Mouse (Mus musculus) adrenal gland, adult 18-20 months (tissue): ENCODE results near the gene Gipc2. TPM values are rescaled to one million over a fixed set of nuclear protein-coding genes. Genes with fewer than 3 reads are reported as not detected.
A peak's percentile ranks its signal among the peaks of the same experiment; 100 is the strongest.
"Not testable (repeated sequence)": the region's sequence is repeated elsewhere in the genome, so short reads cannot be mapped to it uniquely, and the experiment has no call there.

Experiments used
- DNase-seq, 2 experiments: peaks; one replicate each; pipeline ENCODE4 v3.0.0; 2021 to 2022; ENCODE audit warnings: low spot score in 2 of 2
- long read RNA-seq, 2 experiments: library from polyadenylated mRNA; stranded (forward); transcript quantifications; one replicate each; pipeline ENCODE4 v2.0.0; 2021
- total RNA-seq, 2 experiments: library from RNA; stranded (reverse); gene quantifications; 1 replicate in 1 of 2; 2 replicates in 1 of 2; pipeline ENCODE4 v1.2.3; 2021

Gipc2 gene
- total RNA-seq = under 1 TPM in 1 of 2 experiments, not detected in 1; 0.30 TPM
- long read RNA-seq, experiment 1, partial matches to known transcripts = 0 of 1 reads
- long read RNA-seq, experiment 1, other reads (novel, unspliced or antisense) = 0 of 1 reads
- long read RNA-seq, experiment 2, partial matches to known transcripts = 0 of 1 reads
- long read RNA-seq, experiment 2, other reads (novel, unspliced or antisense) = 0 of 1 reads

DNA sequence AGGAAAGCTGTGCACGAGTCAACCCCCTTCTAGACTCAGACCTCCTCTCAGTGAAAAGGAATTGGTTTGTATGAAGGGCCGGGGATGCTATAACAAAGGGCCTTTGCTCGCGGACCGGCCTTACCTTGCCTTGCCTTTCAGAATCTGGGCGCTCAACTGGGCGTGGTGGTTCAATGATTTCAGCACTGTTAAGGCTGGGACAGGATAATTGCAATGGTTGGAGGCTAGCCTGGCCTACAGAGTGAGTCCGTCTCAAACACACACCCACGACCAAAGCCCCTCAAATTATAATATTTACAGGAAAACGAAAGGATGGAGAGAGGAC is at the start of gene Gipc2:
Gipc2 (minus strand) TSS at position 132 of the 325 bp plus-strand sequence.
- no peak for DNase-seq

DNA sequence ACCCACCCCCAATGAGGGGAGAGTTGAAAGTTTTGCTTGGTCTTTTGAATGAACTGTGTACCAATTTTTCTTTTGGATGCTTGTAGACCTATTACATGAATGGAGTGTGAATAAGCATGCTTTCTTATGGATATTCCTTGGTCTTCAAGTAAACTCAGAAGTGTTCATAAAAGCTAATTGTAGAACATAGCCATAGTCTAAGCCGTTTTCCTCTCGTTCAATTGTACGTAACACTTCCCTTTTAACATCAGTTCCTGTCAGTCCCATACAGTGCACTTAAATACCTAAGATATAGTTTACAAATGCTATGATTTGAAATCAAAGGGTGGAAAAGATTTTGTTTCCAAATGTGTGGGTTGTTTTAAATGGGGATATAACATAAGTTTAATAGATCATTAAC is 47.4 kb upstream of the Gipc2 start:
- DNase-seq = no peak

DNA sequence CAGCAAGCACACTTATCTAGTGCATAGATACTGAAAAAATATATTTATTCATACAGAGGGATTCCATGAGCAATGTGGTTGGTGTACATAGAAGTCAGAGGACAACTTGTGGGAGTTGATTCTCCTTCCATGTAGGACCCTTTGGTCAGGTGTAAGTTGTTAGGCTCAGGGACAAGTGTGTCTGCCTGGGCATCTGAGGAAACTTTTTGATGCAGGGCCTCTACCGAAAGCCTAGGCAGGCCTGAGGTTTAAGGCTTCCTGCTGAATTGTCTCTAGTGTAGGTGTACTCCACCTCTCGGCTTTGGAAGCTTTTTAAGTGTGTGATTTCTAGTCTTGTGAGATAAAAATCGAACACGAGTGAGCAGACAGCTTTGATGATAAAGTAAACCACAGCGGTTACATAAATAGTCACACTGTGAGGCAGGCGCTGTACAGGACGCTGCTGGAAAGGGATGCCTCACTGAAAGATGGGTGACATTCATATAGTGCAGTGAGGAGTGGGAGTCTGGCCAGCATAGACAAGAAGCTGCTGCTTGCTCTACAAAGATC is 45.8 kb upstream of the Gipc2 start:
- DNase-seq = no peak

DNA sequence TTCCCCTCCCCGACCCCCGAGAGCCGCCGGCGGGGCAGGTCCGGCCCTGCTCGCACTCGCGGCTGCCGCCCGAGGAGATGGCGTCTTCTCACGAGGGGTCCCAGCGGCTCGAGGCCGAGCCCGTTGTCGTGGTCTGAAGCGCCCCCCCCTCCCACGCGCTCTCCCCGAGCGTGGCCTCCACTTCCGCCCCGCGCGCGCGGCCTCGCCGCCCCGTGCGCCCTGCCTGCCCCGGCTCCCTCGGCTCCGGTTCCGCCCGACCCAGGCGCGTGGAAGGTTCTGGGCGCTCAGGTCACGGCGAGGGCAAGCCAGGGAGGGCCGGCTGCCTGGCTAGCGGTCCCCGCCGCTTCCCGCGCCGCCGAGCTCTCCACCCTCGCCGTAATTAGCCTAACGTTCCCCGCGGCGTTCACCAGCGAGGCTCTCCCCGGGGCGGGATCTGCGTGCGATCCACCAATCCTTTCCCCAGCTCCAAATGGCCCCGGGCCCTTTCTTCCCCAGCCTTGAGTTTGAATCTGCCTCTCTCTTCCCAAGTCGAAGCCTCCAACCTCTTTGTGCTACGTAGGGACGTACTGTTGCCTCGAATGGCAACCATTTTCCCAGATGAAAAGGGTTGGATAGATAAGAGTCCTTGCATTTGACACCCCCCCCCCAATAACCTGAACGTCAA is 44.8 kb upstream of the Gipc2 start:
- DNase-seq = peak; percentile 73 to 77

DNA sequence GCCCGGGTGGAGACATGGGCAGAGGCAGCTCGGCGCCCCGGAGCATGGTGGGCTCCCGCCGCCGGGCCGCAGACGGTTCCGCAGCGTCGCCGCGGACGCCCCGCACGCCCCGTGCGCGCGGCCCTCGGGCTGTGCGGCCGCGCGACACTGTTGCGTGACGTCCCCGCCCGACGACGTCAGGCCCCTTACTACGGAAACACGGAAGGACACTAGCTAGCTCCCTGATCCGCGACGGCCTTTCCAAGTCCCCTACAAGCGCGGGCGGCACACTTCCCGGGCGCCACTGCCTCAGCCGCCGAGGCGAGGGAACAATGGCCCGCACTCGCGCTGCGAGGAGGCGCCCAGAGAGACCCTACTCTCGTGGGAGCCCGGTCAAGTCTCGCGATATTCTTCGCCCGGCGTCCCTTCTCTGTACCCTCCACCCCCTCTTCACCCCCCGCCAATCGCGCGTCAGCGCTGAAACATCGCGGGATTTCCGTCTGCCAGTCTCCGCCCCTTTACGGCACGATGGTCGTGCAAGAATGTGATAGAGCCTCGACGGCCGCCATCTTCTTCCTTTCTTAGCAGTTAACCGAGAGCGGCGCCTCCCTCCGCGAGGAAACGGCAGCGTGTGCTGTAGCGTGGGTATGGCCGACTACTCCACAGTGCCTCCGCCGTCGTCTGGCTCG is 44.1 kb upstream of the Gipc2 start, which contains the start of the genes Dnajb4 and Fubp1:
Dnajb4 (minus strand) TSS at position 336 of the 668 bp plus-strand sequence.
Fubp1 (plus strand) TSS at position 456 of the 668 bp plus-strand sequence.
- peak; percentile 100 for DNase-seq

DNA sequence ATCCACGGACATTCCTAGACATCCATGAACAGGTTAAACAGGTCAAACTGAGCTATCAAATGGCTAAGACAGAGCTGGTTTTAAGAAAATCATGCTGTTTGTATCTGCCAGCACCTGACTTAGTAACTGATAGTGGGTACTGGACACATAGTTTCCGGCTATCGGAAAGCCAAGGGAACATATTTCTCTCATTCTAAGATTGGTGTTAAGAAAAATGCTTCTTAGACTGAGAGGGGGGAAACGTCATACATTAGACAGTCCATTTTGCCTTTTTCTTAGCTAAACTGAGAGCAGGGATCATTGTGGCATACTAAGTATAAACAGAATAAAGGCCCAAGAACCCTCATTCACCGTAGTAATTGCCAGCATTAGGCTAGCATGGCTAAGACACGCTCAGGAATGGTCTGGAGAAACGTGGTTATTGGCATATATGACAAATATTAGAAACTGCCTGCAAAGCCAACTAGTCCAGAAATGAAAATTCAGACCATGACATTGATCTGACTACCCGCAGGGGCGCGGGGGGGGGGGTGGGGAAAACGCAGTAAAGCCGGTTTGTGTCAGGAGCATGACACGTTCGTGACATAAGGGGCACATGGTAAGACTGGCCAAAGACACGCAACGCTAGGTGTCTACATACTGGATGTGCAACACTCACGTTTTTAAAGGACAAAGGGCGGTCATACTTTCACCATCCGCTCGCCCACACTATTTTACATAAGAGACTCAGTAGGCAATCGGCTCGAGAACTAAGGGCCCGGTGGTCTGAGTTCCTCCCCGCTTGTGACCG is 43.3 kb upstream of the Gipc2 start:
- peak in 1 of 2 experiments; percentile 46 for DNase-seq

DNA sequence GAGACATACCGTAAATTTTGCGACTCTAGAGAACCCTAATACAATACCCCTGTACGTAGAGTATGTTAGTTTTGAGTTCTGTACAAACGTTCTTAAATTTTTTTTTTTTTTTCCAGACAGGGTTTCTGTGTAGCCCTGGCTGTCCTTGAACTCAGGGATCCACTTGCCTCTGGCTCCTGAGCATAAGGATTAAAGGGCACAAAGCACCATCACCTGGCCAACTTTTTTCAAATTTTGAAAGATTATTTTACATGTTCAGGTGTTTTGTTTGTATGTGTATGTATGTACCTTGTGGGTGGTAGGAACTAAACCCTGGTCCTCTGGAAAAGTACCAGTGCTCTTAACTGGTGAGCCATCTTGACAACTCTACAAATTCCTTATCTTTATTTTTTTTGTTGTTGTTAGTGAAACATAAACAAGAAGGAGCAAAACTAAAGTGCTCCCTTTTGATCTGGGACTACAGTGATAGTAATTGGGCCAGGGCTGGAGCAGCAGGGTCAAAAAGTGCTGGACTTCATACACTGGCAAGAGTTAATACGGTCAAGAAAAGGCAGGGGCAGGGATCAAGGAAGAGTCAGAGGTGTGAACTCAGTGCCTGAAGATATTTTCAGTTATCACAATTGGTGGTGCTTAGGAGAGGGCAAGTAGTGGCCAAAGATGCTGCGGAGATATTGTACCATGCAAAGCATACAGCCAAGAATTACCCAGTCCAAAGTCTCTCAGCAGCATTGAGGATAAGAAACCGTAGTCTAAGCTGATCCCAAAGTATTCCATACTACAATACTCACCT is 42.3 kb upstream of the Gipc2 start:
- no peak for DNase-seq

DNA sequence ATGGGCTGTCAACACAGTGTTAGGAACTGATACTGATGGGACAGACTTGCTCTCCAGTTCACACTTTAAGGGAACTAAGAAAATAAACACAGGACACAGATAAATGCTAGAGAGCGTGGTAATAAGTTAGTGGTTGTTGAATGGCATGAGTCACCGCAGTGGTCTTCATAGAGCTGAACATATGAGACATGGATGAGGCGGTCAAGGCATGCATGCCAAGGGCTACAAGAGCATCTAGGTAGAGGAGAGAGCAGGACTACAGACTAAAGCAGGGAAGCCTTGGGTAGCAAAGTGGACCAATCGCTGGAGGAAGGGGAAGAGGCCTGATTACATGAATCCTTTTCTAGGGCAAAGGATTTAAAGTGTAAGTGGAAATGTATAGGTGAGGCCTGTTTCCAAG is 41.1 kb upstream of the Gipc2 start:
- no peak for DNase-seq

DNA sequence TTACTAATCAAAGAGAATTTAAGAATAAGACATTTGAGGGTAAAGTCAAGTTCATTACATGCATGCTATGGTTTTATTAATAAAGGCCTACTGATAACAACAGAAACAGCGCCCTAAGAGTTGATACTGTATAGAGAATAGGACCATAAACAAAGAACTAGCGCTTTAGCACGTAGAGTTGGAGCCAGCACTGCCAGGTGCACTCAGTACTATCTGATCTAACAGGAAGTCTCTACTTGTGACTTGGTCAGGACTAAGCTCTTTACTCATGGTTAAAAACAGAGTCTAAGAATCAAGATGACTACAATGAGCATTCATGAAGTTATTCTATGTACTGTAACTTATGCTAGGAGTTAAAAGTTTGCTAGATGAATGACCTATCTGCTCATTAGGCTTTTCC is 38.5 kb upstream of the Gipc2 start:
- DNase-seq = no peak

DNA sequence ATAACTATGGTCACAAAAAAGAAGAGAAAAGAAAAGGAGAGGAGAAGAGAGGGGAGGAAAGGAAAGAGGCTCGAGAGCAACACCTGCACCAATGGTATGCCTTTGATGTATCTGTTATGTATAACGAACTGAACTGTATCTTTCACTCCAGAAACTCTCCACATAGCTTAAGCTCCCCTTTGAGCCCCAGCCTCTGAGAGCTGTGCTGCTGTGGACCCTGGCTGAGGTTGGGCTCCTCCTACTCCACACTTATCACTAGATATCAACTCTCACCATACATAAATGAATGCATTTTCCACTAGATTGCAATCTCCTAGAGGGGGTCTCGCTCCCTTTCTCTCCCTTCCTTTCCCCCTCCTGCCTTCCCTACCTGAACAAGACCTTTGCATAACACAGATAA is 38.0 kb upstream of the Gipc2 start:
- no peak for DNase-seq

DNA sequence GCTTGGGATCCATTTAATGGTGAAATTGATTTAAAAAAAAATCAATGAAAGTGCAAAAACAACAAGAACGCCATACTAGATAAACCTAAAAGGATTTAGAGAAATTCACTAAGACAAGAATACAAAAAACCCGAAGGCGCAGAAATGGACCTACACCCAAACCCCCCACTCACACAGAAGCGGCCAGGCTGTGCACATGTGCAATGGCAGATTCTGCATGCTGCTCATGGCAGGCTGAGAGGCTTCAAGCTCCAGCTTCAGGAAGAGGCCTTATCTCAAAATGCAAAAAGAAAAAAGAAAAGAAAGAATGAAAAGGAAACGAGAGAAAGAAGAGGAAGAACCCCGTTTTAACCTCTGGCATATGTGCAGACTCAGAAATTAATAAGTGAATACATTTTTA is 37.4 kb upstream of the Gipc2 start:
- no peak for DNase-seq

DNA sequence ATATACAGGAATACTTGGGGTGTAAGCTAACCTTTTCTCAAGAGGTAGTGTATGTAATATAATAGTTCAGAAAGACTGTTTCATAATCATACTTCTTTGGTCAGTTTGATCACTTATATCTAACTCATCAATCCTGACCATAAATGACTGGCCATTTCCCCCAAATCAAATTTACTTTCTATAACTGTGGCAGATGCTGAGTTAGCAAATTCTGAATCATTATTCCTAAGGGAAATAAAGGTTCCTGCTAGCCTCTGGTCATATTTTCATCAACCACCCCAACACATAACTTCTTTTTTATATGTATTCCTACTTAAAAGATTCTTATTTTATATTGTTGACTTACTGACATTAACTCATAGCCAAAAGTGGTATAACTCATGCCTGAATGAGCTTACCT is 36.9 kb upstream of the Gipc2 start:
- DNase-seq = no peak

DNA sequence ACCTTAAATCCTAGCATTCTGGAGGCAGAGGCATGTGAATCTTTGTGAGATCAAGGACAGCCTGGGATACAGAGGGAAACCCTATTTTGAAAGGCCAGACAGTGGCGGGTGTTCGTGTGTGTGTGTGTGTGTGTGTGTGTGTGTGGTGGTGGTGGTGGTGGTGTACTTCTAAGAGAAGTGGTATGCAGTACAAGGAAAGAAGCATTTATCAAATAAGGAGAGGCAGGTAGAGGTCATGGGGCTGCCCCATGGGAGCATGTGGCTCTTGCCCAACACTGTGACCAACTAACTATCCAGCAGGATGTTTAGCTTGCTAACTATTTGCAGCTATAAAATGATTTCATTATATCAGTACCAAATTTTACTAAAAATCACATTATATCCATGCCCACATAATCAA is 35.6 kb upstream of the Gipc2 start:
- DNase-seq = no peak

DNA sequence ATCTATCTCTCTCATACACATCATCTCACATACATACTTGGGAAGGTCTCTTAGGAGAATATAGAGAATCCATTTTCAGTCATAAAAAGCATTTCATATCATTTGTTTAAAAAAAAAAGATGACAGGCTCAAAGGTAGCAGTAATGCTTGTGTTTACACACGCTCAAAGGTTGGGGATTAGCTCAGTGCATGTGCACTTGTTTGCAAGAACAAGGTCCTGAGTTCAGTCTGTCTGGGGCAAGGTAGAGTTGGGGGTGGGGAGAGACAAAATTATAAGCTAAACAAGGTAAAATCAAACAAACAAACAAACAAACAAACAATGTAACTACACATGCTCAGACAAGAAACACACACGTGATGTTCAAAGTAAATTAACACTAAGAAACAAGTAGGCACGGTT is 35.2 kb upstream of the Gipc2 start:
- no peak for DNase-seq

DNA sequence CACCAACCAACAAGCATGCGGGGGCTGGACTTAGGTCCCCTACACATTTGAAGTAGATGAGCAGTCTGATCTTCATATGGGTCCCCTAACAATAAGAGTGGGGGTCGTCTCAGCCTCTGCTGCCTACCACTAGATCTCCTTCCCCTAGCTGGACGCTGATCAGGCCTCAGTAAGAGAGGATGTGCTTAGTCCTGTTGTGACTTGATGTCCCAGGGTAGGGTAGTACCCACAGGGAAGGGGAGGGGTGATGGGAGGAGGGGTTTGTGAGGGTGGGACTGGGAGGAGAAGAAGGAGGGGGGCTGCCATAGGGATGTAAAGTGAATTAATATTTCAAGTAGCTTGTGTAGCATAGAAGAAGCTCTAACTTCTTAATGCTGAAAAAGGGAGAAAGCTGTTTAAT is 33.1 kb upstream of the Gipc2 start:
- DNase-seq = no peak

DNA sequence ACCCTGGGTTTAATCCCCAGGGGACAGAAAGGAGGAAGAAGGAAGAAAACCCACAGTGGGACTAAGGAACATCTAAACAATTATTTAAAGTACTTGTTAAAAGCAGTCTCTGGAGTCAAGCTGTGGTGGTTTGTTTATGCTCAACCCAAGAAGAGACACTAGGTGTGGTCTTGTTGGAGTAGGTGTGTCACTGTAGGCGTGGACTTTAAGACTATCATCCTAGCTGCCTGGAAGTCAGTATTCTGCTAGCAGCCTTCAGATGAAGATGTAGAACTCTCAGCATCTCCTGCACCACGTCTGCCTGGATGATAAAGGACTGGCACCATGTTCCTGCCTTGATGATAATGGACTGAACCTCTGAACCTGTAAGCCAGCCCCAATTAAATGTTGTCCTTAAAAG is 31.2 kb upstream of the Gipc2 start:
- not testable (repeated sequence) for DNase-seq

DNA sequence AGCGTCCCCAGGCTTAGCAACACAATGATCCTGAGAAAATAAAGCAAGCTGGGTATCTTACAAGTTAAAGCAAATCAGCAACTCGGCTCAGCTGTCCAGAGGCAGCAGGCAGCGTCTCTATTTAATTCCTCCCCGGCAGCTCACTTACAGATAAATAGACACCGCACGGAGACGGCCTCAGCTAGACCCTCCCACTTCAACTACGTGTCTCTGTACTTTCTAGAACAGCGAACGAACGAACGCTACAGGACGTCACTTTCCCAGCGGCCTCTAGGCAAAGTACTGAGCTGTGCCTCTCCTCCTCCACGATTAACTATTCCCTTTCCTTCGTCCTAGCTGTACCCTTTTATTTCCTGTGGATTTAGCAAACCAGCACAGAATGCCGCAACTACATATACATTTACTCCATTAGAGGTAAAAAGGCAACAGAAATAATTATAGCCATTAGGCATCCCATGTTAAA is 27.6 kb upstream of the Gipc2 start:
- peak; percentile 87 to 93 for DNase-seq

DNA sequence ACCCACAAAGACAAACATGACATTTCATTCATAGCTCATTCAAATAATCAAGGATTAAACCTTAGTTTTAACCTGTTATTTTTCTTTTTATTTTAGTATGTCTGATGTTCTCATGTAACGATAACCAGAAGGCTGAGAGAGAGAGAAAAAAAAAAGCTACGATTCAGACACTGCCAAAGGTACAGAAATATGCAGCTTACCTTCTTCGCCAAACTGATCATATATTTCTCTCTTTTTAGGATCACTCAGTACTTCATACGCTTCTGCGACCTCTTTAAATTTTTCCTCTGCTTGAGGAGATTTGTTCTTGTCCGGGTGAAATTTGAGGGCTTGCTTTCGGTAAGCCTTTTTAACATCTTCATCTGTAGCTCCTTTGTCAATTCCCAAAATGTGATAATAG is 27.1 kb upstream of the Gipc2 start:
- DNase-seq = no peak

DNA sequence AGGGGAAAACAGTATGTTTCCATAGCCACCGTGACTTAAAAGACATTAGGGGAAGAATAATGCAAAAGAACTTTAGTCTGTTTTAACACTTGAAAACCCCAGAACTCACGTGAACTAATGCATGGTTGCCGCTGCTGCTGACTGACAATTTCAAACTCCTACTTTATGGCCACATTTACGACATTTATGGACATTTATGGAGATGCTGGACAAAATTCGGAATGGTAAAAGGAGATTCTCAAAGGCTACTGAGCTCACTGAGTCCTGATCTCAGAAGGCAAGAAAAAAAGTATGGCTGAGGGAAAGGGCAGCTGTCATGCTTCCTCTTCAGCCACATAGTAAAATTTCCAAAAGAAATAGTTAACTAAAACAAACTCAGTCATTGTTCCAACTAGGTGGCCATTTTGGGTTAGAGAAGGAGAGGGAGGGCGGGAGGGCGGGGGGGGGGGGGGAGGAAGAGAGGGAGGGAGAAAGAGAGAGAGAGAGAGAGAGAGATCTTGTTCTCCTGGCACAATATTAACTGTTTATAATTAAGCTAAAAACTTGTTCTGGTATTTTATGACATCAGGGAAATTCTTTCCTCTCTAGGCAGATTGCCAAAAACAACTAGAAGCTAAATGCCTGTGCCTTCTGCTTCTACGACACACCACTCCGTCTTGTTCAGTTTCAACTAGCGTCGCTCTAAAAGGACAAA is 26.4 kb upstream of the Gipc2 start:
- DNase-seq = no peak

DNA sequence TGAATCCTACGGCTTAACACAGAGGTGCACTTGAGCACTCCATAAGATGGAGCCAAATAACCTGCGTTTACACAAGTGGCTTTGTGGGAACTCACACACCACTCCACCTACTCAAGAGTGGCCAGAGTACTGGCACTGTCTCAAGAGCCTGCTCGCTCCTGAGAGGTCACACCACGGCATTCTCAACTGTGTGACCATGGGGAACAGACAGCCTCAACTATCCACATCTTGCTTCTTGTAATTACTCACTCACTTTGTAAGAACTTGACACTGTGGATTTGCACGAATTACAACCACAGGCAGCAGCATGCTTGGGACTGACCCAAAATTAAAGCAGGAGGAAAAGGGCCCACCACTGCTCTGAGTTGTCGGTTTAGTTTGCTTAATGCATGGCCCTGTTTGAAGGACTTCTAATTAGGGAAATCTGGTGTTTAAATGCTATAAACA is 25.8 kb upstream of the Gipc2 start:
- DNase-seq = peak in 1 of 2 experiments; percentile 22
